Mouse (Mus musculus): ENCODE measurements around the gene Hist1h4d. TPM values are rescaled to one million over a fixed set of nuclear protein-coding genes. Genes with fewer than 3 reads are reported as not detected.
"Not testable (repeated sequence)": the region's sequence is repeated elsewhere in the genome, so short reads cannot be mapped to it uniquely, and the experiment has no call there.

Hist1h4d gene
- polyA plus RNA-seq, 1 experiment: 2.8 TPM

GRCm38 (mm10) chr13:23584331-23584730 lies 2.9 kb downstream of the Hist1h4d start:
- peak overlapping the region; percentile 14 for H3ac ChIP-seq (ENCODE audit: control insufficient read depth, insufficient read length, low read depth)
- H3K27me3 ChIP-seq (ENCODE audit: control insufficient read depth, insufficient read depth, insufficient read length): no peaks in the 10 kb centered on the region
- no peaks in the 10 kb centered on the region for H3K79me2 ChIP-seq (ENCODE audit: control insufficient read depth, insufficient read depth)
- H3K36me3 ChIP-seq (ENCODE audit: control insufficient read depth, insufficient read depth): no peaks in the 10 kb centered on the region
- TF ChIP-seq MYOG (IDR thresholded peaks at IDR 0.05; ENCODE audit: control insufficient read depth, extremely low read depth, insufficient read length) (no peak), CEBPB (IDR thresholded peaks at IDR 0.05; ENCODE audit: low read depth) (no peak), FOSL1 (IDR thresholded peaks at IDR 0.05; ENCODE audit: insufficient read depth, low read length, poor library complexity, severe bottlenecking) (no peak), MAX (IDR thresholded peaks at IDR 0.05) (no peak), USF1 (IDR thresholded peaks at IDR 0.05; ENCODE audit: low read depth) (no peak), CTCF (IDR thresholded peaks at IDR 0.05; ENCODE audit: control insufficient read depth, insufficient read depth, insufficient read length) (no peak), MYOD1 (IDR thresholded peaks at IDR 0.05; ENCODE audit: control insufficient read depth, insufficient read length, low read depth) (no peak)
- H3K79me3 ChIP-seq (ENCODE audit: low read depth): no peaks in the 10 kb centered on the region
- H3K4me3 ChIP-seq (ENCODE audit: insufficient read depth, poor library complexity, severe bottlenecking): peak overlapping the region; percentile 27

DNA sequence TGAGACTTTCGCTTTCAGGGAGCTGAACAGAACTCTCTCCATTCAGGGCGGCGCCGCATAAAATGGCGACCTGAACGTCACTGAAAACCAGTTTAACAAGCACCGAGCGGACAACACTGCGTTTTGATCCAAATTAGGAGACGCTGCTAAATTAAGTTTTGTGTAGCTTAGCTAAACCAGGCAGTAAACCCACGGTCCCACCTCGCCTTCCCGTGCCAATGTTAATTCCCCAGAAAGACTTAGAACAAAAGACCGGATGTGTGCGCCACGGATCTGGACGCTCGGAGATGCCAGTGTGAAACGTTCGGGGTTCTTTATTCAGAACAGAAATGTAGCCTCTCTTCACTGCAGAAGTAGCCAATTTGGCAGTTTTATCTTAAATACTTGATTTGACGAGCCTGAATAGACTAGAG lies 3.6 kb downstream of the Hist1h4d start:
- Histone ChIP-seq H3K79me3 (ENCODE audit: low read depth) (no peaks in the 10 kb centered on the region), H3K27me3 (ENCODE audit: control insufficient read depth, insufficient read depth, insufficient read length) (no peaks in the 10 kb centered on the region), H3ac (ENCODE audit: control insufficient read depth, insufficient read length, low read depth) (peak overlapping the region; percentile 82), H3K36me3 (ENCODE audit: control insufficient read depth, insufficient read depth) (no peaks in the 10 kb centered on the region), H3K79me2 (ENCODE audit: control insufficient read depth, insufficient read depth) (no peaks in the 10 kb centered on the region), H3K4me3 (ENCODE audit: insufficient read depth, poor library complexity, severe bottlenecking) (peak overlapping the region; percentile 27)
- TF ChIP-seq CTCF (IDR thresholded peaks at IDR 0.05; ENCODE audit: control insufficient read depth, insufficient read depth, insufficient read length): no peak
- TF ChIP-seq MAX (IDR thresholded peaks at IDR 0.05): no peak
- no peak for TF ChIP-seq MYOD1 (IDR thresholded peaks at IDR 0.05; ENCODE audit: control insufficient read depth, insufficient read length, low read depth)
- TF ChIP-seq FOSL1 (IDR thresholded peaks at IDR 0.05; ENCODE audit: insufficient read depth, low read length, poor library complexity, severe bottlenecking): no peak
- no peak for TF ChIP-seq USF1 (IDR thresholded peaks at IDR 0.05; ENCODE audit: low read depth)
- no peak for TF ChIP-seq CEBPB (IDR thresholded peaks at IDR 0.05; ENCODE audit: low read depth)

DNA sequence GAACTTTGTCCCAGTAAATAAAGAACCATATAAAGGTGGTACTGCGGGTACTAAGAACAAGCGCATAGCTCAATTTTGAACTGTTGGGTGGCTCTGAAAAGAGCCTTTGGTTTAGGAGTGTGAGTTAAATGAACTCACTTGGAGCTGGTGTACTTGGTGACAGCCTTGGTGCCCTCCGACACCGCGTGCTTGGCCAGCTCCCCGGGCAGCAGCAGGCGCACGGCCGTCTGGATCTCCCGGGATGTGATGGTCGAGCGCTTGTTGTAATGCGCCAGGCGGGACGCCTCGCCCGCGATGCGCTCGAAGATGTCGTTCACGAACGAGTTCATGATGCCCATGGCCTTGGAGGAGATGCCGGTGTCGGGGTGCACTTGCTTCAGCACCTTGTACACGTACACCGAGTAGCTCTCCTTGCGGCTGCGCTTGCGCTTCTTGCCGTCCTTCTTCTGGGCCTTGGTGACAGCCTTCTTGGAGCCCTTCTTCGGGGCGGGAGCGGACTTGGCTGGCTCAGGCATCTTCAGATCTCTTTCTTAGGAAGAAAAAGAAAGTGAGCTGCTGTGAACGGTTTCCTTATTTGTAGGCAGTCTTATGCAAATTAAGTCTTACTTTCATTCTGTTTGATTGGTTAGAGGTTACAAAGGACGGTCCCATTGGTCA lies 4.2 kb downstream of the Hist1h4d start:
- Histone ChIP-seq H3K4me3 (ENCODE audit: insufficient read depth, poor library complexity, severe bottlenecking) (peak overlapping the region; percentile 27), H3ac (ENCODE audit: control insufficient read depth, insufficient read length, low read depth) (peak overlapping the region; percentile 82)
- not testable (repeated sequence) for H3K36me3 ChIP-seq (ENCODE audit: control insufficient read depth, insufficient read depth); H3K79me3 ChIP-seq (ENCODE audit: low read depth); H3K79me2 ChIP-seq (ENCODE audit: control insufficient read depth, insufficient read depth); H3K27me3 ChIP-seq (ENCODE audit: control insufficient read depth, insufficient read depth, insufficient read length)

GRCm38 (mm10) chr13:23586099-23586939 lies 4.9 kb downstream of the Hist1h4d start:
- TF ChIP-seq MAX (IDR thresholded peaks at IDR 0.05) (no peak), CTCF (IDR thresholded peaks at IDR 0.05; ENCODE audit: control insufficient read depth, insufficient read depth, insufficient read length) (no peak), CEBPB (IDR thresholded peaks at IDR 0.05; ENCODE audit: low read depth) (no peak), MYOD1 (IDR thresholded peaks at IDR 0.05; ENCODE audit: control insufficient read depth, insufficient read length, low read depth) (no peak), USF1 (IDR thresholded peaks at IDR 0.05; ENCODE audit: low read depth) (no peak), MYOG (IDR thresholded peaks at IDR 0.05; ENCODE audit: control insufficient read depth, extremely low read depth, insufficient read length) (no peak), FOSL1 (IDR thresholded peaks at IDR 0.05; ENCODE audit: insufficient read depth, low read length, poor library complexity, severe bottlenecking) (no peak)
- no peaks in the 10 kb centered on the region for H3K36me3 ChIP-seq (ENCODE audit: control insufficient read depth, insufficient read depth)
- no peak overlapping the region for H3K4me3 ChIP-seq (ENCODE audit: insufficient read depth, poor library complexity, severe bottlenecking)
- H3K79me2 ChIP-seq (ENCODE audit: control insufficient read depth, insufficient read depth): no peaks in the 10 kb centered on the region
- peak overlapping the region; percentile 36 for H3ac ChIP-seq (ENCODE audit: control insufficient read depth, insufficient read length, low read depth)
- H3K79me3 ChIP-seq (ENCODE audit: low read depth): no peaks in the 10 kb centered on the region
- H3K27me3 ChIP-seq (ENCODE audit: control insufficient read depth, insufficient read depth, insufficient read length): no peaks in the 10 kb centered on the region

- H3K79me3 ChIP-seq (ENCODE audit: low read depth): no peaks in the 10 kb centered on the region
- H3K4me3 ChIP-seq (ENCODE audit: insufficient read depth, poor library complexity, severe bottlenecking): no peak overlapping the region
- no peaks in the 10 kb centered on the region for H3K79me2 ChIP-seq (ENCODE audit: control insufficient read depth, insufficient read depth)
- no peak overlapping the region for H3ac ChIP-seq (ENCODE audit: control insufficient read depth, insufficient read length, low read depth)
- no peak for TF ChIP-seq FOSL1 (IDR thresholded peaks at IDR 0.05; ENCODE audit: insufficient read depth, low read length, poor library complexity, severe bottlenecking)
- TF ChIP-seq USF1 (IDR thresholded peaks at IDR 0.05; ENCODE audit: low read depth): no peak
- no peak for TF ChIP-seq MYOG (IDR thresholded peaks at IDR 0.05; ENCODE audit: control insufficient read depth, extremely low read depth, insufficient read length)
- no peak for TF ChIP-seq CTCF (IDR thresholded peaks at IDR 0.05; ENCODE audit: control insufficient read depth, insufficient read depth, insufficient read length)
- TF ChIP-seq CEBPB (IDR thresholded peaks at IDR 0.05; ENCODE audit: low read depth): no peak
- no peak for TF ChIP-seq MYOD1 (IDR thresholded peaks at IDR 0.05; ENCODE audit: control insufficient read depth, insufficient read length, low read depth)
- TF ChIP-seq MAX (IDR thresholded peaks at IDR 0.05): no peak
- H3K27me3 ChIP-seq (ENCODE audit: control insufficient read depth, insufficient read depth, insufficient read length): no peaks in the 10 kb centered on the region
- no peaks in the 10 kb centered on the region for H3K36me3 ChIP-seq (ENCODE audit: control insufficient read depth, insufficient read depth)
These were observed 5.5 kb downstream of the Hist1h4d start for GRCm38 (mm10) chr13:23586940-23587225.

DNA sequence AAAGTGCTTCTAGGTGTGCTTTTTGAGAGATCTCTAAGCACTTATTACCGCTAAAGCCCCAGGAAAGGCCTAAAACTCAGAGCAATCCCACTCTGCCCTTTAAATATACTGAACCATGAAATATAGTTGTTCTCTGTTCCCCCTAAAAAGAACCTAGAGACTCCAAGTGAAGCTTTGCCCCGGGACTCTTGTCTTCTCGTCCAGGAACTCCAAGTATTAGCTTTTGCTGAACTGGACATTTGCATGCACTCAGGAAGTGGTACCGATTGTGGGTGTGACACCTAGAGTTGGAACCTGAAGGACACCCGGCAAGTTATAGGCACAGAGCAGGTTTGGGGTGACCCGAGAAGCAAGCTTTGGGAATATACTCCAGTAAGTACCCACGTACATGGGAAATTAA lies 9.8 kb downstream of the Hist1h4d start:
- no peak overlapping the region for H3K4me3 ChIP-seq (ENCODE audit: insufficient read depth, poor library complexity, severe bottlenecking)
- no peaks in the 10 kb centered on the region for H3K79me2 ChIP-seq (ENCODE audit: control insufficient read depth, insufficient read depth)
- TF ChIP-seq USF1 (IDR thresholded peaks at IDR 0.05; ENCODE audit: low read depth) (no peak), CTCF (IDR thresholded peaks at IDR 0.05; ENCODE audit: control insufficient read depth, insufficient read depth, insufficient read length) (no peak), MYOG (IDR thresholded peaks at IDR 0.05; ENCODE audit: control insufficient read depth, extremely low read depth, insufficient read length) (no peak), MYOD1 (IDR thresholded peaks at IDR 0.05; ENCODE audit: control insufficient read depth, insufficient read length, low read depth) (no peak), CEBPB (IDR thresholded peaks at IDR 0.05; ENCODE audit: low read depth) (no peak), FOSL1 (IDR thresholded peaks at IDR 0.05; ENCODE audit: insufficient read depth, low read length, poor library complexity, severe bottlenecking) (no peak), MAX (IDR thresholded peaks at IDR 0.05) (no peak)
- no peaks in the 10 kb centered on the region for H3K36me3 ChIP-seq (ENCODE audit: control insufficient read depth, insufficient read depth)
- no peak overlapping the region for H3ac ChIP-seq (ENCODE audit: control insufficient read depth, insufficient read length, low read depth)
- H3K27me3 ChIP-seq (ENCODE audit: control insufficient read depth, insufficient read depth, insufficient read length): no peaks in the 10 kb centered on the region
- no peaks in the 10 kb centered on the region for H3K79me3 ChIP-seq (ENCODE audit: low read depth)

- not testable (repeated sequence) for H3K79me3 ChIP-seq (ENCODE audit: low read depth); H3K36me3 ChIP-seq (ENCODE audit: control insufficient read depth, insufficient read depth); H3K4me3 ChIP-seq (ENCODE audit: insufficient read depth, poor library complexity, severe bottlenecking); H3K27me3 ChIP-seq (ENCODE audit: control insufficient read depth, insufficient read depth, insufficient read length); H3K79me2 ChIP-seq (ENCODE audit: control insufficient read depth, insufficient read depth); H3ac ChIP-seq (ENCODE audit: control insufficient read depth, insufficient read length, low read depth)
These were observed 10.5 kb downstream of the Hist1h4d start for GRCm38 (mm10) chr13:23591886-23592285.

Data from C2C12 (cell line).